Mouse (Mus musculus): ENCODE measurements around the gene Cacna1d. TPM values are rescaled to one million over a fixed set of nuclear protein-coding genes. Genes with fewer than 3 reads are reported as not detected.

The Cacna1d gene
- total RNA-seq, 2 experiments from 2014 or later = 3.7 to 4.2 TPM

- intact Hi-C loops (cut with DNase I) = no loop called here
- no peak for DNase-seq
Observed at GRCm38 (mm10) chr14:30178306-30178705, 312.9 kb downstream of the Cacna1d start.

DNA sequence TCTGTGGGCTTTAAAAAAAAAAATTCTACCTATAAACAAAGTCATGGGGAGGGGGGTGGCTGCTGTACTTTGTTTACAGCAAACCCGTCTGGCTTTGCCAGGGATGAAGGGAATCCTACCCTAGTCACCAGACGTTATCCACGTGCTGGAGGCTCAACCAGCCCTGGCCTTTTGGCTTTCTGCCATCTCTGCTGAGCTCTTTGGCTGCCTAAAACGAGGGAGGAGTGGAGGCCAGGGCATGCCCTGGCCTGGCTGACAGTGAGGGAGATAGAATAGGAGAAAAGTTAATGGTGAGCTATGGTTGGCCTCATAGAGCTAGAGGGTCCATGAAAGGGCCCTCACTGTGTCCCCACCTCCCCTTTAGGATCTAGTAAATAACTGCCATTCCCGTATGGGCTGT is 313.4 kb downstream of the Cacna1d start:
- intact Hi-C loops (cut with DNase I) = no loop called here
- peak; percentile 25 to 48 for DNase-seq

DNA sequence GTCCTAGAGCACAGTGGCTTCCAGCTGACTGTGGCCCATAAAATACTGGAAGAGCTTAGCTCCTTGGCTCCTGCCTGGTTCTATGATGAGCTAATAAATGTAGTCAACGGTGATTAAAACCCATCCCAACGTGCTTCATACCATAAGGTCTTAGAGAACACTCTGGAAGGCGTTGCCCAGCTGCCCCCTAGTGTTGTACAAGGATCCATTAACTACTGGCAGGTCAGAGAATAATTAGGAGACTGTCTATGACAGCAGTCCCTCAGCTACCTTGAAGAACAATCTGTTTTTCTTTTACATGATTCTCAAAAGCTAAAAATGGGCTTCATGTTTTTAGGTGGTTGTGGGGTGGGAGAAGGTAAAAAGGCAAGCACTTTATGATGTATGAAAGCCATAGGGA is 315.9 kb downstream of the Cacna1d start:
- DNase-seq = no peak
- intact Hi-C loops (cut with DNase I) = no loop called here

DNA sequence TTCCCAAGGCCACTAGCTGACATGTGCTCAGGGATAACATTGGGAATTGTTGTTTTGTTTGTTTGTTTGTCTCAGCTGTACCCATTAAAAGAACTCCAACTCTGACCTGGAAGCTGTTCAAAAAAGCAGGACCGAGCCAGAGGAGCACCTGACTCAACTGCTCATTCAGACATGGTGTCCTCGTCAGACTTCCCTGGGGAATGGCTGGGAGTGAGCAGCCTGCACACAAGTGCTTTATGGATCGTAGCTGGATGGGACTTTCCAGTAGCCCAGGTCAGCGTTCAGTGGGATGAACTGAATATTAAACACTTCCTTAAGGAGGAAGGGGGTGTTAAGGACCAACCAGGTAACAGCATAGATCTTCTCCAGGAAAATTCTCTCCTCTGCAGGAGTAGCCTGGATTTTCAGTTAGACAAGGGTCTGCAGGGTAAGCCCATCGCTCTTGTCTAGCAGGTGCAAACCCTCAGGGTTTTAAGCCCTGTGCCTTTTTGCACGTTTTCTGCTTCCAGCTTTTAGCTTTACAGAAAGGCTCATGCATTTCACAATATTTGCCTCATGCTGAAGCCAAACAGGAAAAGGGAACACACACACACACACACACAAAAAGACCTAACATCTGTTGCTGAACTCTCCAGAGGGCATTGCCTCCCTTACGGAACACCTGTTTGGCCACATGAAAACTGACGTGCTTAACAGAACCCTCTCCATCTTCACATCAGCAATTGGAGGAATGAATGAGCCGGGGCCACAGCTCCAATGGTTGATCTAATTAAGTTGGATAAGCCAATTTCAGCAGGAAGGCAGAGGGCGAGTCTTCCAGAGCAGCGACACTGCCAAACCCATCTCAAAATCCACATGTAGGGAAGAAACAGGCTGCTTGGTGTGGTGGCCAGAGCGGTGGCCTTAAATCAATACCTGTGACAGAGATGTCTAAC is 318.2 kb downstream of the Cacna1d start:
- intact Hi-C loops (cut with DNase I) = no loop called here

GRCm38 (mm10) chr14:30171593-30171992 is 319.7 kb downstream of the Cacna1d start:
- DNase-seq = no peak
- intact Hi-C loops (cut with DNase I) = no loop called here

More for the DNA sequence above, 318.2 kb downstream of the Cacna1d start:
- no peak for DNase-seq

- DNase-seq = no peak
- intact Hi-C loops (cut with DNase I) = no loop called here
Observed at GRCm38 (mm10) chr14:30171008-30171407, 320.2 kb downstream of the Cacna1d start.

- no peak for DNase-seq
- intact Hi-C loops (cut with DNase I) = no loop called here
Observed at GRCm38 (mm10) chr14:30169455-30169854, 321.8 kb downstream of the Cacna1d start.

GRCm38 (mm10) chr14:30168902-30169301 is 322.4 kb downstream of the Cacna1d start:
- intact Hi-C loops (cut with DNase I) = no loop called here
- DNase-seq = peak; percentile 17 to 18

GRCm38 (mm10) chr14:30168387-30168786 is 322.9 kb downstream of the Cacna1d start:
- DNase-seq = no peak
- intact Hi-C loops (cut with DNase I) = no loop called here

DNA sequence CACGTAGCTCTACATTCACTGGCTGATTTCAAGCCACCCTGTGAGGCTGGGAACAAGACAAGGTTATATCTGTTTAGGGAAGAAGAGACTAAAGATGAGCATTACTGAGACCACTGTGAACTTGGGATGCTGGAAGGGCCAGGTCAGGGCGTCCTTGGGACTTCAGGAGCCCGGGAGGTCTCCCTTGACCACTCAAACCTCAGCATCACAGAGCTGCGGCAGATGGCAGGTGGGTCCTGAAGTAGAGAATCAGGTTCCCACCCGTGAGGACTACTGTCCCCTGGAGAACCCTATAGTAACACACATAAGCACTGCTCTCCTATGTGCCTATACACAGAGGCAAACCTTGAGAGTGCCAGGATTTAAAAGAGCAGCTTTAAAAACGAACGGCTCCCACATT is 323.6 kb downstream of the Cacna1d start:
- intact Hi-C loops (cut with DNase I) = no loop called here
- no peak for DNase-seq

DNA sequence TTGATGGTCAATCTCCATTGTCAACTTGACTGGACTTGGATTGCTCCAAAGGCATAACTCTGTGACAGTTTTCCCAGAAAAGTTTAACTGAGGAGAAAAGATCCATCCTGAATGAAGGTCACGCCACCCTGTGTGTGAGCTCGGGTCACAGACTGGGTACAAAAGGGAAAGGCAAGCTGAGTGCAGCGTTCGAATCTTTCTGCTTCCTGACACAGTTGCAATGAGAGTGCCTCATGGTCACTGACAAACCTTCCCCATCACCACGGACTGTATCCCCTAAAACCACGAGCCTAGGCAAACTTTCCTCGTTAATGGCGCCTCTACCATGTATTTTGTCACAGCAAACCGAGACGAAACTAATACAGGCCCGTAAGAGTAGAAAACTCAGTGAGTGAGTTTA is 325.2 kb downstream of the Cacna1d start:
- intact Hi-C loops (cut with DNase I) = no loop called here
- no peak for DNase-seq

DNA sequence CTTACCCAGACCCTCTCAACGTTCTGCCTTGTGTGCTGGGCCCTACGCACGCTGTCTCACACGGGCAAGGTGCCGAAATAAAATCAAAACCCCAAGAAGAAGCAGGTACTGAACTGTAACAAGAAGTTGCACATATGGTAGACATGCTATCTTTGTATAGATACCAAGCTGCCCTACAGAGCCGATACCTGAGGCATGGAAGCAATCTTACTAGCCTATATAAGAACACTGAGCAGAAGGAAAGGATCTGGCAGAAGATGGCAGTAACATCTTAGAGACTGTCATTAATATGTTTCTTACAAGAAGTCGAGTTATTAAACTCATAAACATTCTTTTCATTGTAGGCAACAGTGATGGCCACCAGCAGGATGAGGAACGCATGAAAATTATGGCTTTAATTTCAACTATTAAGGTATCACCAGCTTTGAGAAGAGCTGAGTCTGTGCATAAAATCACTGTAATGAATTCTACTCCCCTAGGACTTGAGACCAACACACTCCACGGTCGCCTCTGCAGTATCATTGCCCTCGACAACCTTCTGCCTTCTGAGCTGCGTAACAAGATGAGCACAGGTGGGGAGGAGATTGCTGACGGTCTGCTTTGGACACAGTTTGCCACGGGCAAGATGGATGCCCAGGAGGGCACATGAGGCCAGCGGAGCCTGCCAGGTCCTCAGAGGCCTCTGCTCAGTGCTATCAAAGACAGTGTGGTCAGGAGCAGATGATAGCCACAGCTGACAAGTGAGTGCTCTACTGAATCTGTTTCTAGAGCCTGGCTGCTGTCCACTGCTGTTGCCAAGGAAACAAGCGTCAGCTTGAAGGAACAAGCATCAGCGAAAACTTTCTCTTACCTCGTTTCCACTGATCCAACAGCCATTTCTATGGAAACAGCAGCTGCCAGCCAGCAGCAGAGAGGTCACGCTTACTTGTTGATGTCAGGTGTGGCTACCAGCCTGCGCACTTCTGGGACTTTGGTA is 327.2 kb downstream of the Cacna1d start:
- intact Hi-C loops (cut with DNase I) = no loop called here
- peak; percentile 18 to 28 for DNase-seq

DNA sequence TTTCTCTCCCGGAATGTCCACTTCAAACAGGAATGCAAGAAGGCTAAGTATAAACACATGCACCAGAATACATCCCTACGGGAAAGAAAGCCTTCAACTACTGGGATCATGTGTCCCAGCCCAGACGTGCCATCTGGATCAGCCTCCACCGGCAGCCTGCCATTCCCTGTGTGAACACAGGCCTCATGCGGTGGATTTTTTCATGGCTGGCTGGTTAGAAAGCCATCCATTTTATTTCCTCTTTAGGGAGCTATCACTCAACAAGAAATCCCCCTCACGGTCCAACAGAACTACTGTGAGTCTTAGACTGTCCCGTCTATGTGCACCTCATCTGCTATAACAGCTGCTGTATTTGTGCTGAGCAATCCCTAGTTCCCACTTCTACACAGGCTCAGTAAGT is 343.5 kb downstream of the Cacna1d start:
- DNase-seq = peak in 1 of 2 experiments; percentile 44
- intact Hi-C loops (cut with DNase I) = no loop called here

DNA sequence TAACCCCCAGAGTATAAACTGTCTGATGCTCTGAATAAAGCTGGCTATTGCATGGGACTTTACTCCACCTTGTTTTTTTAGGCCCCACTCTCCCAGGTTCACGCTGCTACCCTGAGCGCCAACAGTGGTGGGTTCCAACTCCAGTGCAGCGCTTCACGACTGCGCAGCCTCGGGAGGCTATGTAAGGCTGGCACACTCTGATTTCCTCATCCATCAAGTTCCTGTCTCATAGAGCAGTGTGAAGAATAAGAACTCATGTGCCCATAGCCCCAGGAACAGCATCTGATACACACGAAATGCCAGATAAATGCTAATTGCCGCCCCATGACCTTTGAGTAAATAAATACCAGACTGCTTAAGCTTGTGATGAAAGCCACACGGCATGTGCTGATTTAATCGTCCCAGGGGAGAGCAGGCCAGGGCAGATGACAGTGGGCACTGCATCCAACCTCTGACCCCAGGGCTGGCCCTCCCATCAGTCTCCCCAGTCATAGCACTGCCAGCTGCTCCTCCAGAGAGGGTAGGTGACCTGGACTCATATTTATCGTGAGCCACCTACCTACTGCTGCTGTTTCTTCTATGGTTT is 352.8 kb downstream of the Cacna1d start:
- DNase-seq = no peak
- intact Hi-C loops (cut with DNase I) = loop anchor here (5.0 to 10.0 kb wide), 4 partner anchors 214 to 536 kb away; no protein-coding TSS in a partner anchor

DNA sequence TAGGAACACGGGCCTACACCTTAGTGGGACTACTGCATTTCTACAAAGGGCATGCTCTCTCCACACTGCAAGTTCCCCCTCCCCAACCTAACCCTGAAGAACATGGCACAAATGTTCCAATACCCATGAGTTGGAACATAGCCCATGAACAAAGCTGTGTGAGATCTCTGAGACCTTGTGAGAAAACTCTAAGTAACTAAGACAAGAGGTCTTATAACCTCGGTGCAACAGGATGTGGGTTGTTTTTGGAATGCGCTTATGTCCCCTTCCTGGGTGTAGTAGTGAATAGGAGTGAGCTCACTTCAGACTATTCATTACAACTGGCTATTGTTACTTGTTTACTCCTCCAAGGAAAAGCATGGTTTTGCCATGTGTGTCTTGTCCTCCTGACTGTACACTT is 353.3 kb downstream of the Cacna1d start:
- no peak for DNase-seq
- intact Hi-C loops (cut with DNase I) = loop anchor here (1.0 to 10.0 kb wide), 5 partner anchors 214 to 537 kb away; no protein-coding TSS in a partner anchor

GRCm38 (mm10) chr14:30136965-30137364 is 354.3 kb downstream of the Cacna1d start:
- DNase-seq = peak; percentile 81 to 90

GRCm38 (mm10) chr14:30135351-30135750 is 355.9 kb downstream of the Cacna1d start:
- DNase-seq = no peak
- intact Hi-C loops (cut with DNase I) = loop anchor here (5.0 to 10.0 kb wide), 4 partner anchors 217 to 539 kb away; no protein-coding TSS in a partner anchor

More at GRCm38 (mm10) chr14:30136965-30137364, 354.3 kb downstream of the Cacna1d start:
- intact Hi-C loops (cut with DNase I) = loop anchor here (1.0 to 10.0 kb wide), 5 partner anchors 215 to 538 kb away; no protein-coding TSS in a partner anchor

DNA sequence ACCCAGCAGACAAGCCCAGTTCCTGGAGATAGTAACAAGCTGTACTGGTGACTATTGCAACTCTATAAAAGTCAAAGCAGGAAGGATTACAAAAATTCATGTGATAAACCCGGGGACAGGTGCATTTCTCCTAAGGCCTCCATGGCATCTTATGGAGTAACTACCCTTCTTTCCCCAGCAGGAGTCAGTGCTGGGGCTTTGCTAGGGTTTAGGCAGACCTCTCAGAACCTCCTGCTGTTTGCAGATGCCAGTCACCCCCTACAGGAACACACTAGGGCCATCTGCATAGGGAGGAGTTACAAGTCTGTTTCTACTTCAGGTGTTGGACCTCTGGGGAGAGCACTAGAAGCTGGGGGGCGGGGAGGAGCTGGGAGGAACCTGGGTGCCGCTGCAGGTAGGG is 357.6 kb downstream of the Cacna1d start:
- DNase-seq = no peak
- intact Hi-C loops (cut with DNase I) = loop anchor here (10.0 kb wide), 1 partner anchor 541 kb away; no protein-coding TSS in a partner anchor

DNA sequence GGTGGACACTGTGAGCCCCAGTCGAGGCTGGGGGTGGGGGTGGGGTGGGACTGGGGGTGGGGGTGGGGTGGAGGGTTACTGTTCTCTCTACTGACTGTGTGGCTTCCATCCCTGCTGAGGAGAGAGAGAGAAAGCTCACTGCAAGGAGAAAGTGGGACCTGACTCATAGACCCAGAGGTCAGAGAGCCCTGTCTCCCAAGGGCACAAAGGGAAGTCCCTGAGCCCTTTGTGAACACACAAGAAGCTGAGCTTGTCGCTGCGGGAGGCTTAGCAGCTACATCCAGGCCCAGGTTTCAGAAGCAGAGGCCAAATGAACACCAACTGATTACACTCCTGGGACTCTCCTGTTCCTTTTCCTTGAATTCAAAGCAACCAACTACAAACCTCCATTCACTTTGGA is 360.0 kb downstream of the Cacna1d start:
- intact Hi-C loops (cut with DNase I) = loop anchor here (10.0 kb wide), 1 partner anchor 544 kb away; no protein-coding TSS in a partner anchor
- DNase-seq = no peak

DNA sequence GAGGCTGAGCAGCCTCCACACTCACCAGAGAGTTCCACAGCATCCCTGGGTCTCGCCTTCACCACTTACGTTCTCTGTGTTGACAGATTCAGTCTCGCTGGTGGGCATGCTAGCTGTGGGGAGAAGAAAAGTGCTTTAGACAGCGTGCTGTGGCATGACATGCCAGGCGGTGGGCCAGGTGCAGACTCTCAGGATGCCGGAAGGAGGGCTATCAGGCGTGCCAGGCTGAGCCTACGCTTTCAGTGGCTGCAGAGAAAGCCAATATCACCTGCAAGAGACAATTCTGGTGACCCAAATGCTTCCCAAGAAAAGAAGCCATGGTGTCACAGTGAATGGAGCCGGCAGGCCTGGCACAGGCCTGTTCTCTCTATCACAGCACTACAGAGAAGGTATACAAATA is 361.2 kb downstream of the Cacna1d start:
- intact Hi-C loops (cut with DNase I) = loop anchor here (10.0 kb wide), 1 partner anchor 545 kb away; no protein-coding TSS in a partner anchor
- DNase-seq = no peak

All from heart, postnatal 14 days (tissue).